Mouse (Mus musculus): ENCODE measurements around the gene Gpat3. TPM values are rescaled to one million over a fixed set of nuclear protein-coding genes. Genes with fewer than 3 reads are reported as not detected.

Gpat3 gene
- total RNA-seq (2021): 10 to 100 TPM in 1 of 2 experiments, 1 to 10 TPM in 1; 5.4 to 11.6 TPM
- long read RNA-seq, experiment 1, transcript Gpat3-201 (13 exons, 2,884 nt): major isoform, 5 of 13 reads
- long read RNA-seq, experiment 1, partial matches to known transcripts: 1 of 13 reads
- long read RNA-seq, experiment 1, other reads (novel, unspliced or antisense): 5 of 13 reads
- long read RNA-seq, experiment 2, transcript Gpat3-201 (13 exons, 2,884 nt): major isoform, 12 of 19 reads
- long read RNA-seq, experiment 2, partial matches to known transcripts: 1 of 19 reads
- long read RNA-seq, experiment 2, other reads (novel, unspliced or antisense): 3 of 19 reads

GRCm38 (mm10) chr5:100845485-100845847 lies at the start of gene Gpat3:
Gene Gpat3, plus strand, starts transcription at chr5:100845713.
- DNase-seq (ENCODE audit: low spot score in 2 of 2): peak in 1 of 2 experiments; percentile 12

- peak; percentile 80 to 88 for DNase-seq (ENCODE audit: low spot score in 2 of 2)
These were observed 47.2 kb upstream of the Gpat3 start, which contains the start of the genes Helq and Mrps18c for GRCm38 (mm10) chr5:100798165-100798860. Gene Helq, minus strand, starts transcription at chr5:100798598. Gene Mrps18c, plus strand, starts transcription at chr5:100798627.

GRCm38 (mm10) chr5:100818341-100818740 lies 27.2 kb upstream of the Gpat3 start:
- no peak for DNase-seq (ENCODE audit: low spot score in 2 of 2)

- no peak for DNase-seq (ENCODE audit: low spot score in 2 of 2)
These were observed 25.7 kb upstream of the Gpat3 start for GRCm38 (mm10) chr5:100819568-100820480.

GRCm38 (mm10) chr5:100820483-100821184 lies 24.9 kb upstream of the Gpat3 start, which contains the start of gene Abraxas1:
Gene Abraxas1, minus strand, starts transcription at chr5:100820965.
- peak; percentile 58 to 86 for DNase-seq (ENCODE audit: low spot score in 2 of 2)

GRCm38 (mm10) chr5:100821375-100821774 lies 24.1 kb upstream of the Gpat3 start:
- no peak for DNase-seq (ENCODE audit: low spot score in 2 of 2)

- DNase-seq (ENCODE audit: low spot score in 2 of 2): no peak
These were observed 22.7 kb upstream of the Gpat3 start for GRCm38 (mm10) chr5:100822826-100823225.

GRCm38 (mm10) chr5:100825975-100826374 lies 19.5 kb upstream of the Gpat3 start:
- DNase-seq (ENCODE audit: low spot score in 2 of 2): no peak

GRCm38 (mm10) chr5:100826531-100826930 lies 19.0 kb upstream of the Gpat3 start:
- DNase-seq (ENCODE audit: low spot score in 2 of 2): no peak

GRCm38 (mm10) chr5:100828701-100829100 lies 16.8 kb upstream of the Gpat3 start:
- no peak for DNase-seq (ENCODE audit: low spot score in 2 of 2)

GRCm38 (mm10) chr5:100832680-100833079 lies 12.8 kb upstream of the Gpat3 start:
- DNase-seq (ENCODE audit: low spot score in 2 of 2): no peak

GRCm38 (mm10) chr5:100833841-100834240 lies 11.7 kb upstream of the Gpat3 start:
- no peak for DNase-seq (ENCODE audit: low spot score in 2 of 2)

GRCm38 (mm10) chr5:100835862-100836538 lies 9.5 kb upstream of the Gpat3 start:
- no peak for DNase-seq (ENCODE audit: low spot score in 2 of 2)

GRCm38 (mm10) chr5:100837907-100838306 lies 7.6 kb upstream of the Gpat3 start:
- DNase-seq (ENCODE audit: low spot score in 2 of 2): no peak

- no peak for DNase-seq (ENCODE audit: low spot score in 2 of 2)
These were observed 1.0 kb upstream of the Gpat3 start for GRCm38 (mm10) chr5:100844485-100844884.

- DNase-seq (ENCODE audit: low spot score in 2 of 2): peak; percentile 32 to 60
These were observed 510 bp downstream of the Gpat3 start for GRCm38 (mm10) chr5:100845848-100846598.

- no peak for DNase-seq (ENCODE audit: low spot score in 2 of 2)
These were observed 1.0 kb downstream of the Gpat3 start for GRCm38 (mm10) chr5:100846599-100846920.

GRCm38 (mm10) chr5:100847143-100847542 lies 1.6 kb downstream of the Gpat3 start:
- DNase-seq (ENCODE audit: low spot score in 2 of 2): no peak

- no peak for DNase-seq (ENCODE audit: low spot score in 2 of 2)
These were observed 8.4 kb downstream of the Gpat3 start for GRCm38 (mm10) chr5:100853963-100854362.

- DNase-seq (ENCODE audit: low spot score in 2 of 2): no peak
These were observed 11.0 kb downstream of the Gpat3 start for GRCm38 (mm10) chr5:100856552-100856951.

All from gastrocnemius, postnatal 4 days (tissue).